Mouse (Mus musculus): Measurements from ENCODE around the gene Slbp. TPM values are rescaled to one million over a fixed set of nuclear protein-coding genes. Genes with fewer than 3 reads are reported as not detected.

The Slbp gene
- polyA plus RNA-seq, 1 experiment from 2014 or later = 190 TPM

DNA sequence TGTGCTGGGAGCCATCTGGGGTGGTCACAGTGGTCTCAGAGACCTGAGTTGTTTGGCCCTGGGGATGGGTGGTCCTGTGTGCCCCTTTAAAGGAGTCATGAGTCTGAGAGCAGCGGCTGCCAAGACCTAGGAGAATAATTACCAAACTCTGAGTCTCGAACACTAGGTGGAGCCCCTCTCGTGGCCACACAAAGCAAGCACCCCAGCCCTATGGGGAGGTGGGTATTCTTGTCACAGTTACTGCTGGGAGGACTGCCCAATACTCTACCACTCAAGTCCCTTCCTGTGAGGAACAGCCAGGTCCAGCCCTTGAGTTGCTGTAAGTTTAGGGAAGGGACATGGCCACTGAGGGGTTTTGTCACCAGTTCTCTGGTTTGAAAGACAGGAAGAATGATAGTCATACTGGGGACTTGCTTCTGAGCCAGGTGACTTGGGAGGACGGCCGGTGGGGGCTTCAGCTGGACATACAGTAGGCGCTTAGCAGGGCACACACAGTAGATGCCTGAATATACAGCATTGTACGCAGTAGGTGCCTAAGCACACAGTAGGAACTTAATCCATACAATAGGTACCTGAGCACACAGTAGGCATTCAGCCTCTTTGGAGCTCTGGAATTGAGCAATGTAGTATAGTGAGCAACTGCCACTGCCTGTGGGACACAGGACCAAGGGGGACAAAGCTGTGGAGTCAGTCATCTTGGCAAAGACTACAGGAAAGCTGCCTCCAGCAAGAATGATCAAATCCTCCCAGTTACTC, 31.7 kb upstream of the Slbp start:
- no peak overlapping the region for H3K27ac ChIP-seq (ENCODE audit: low read length)
- H3K36me3 ChIP-seq (ENCODE audit: control insufficient read depth, insufficient read depth, low read length) = no peaks in the 10 kb centered on the region
- no peaks in the 10 kb centered on the region for H3K9me3 ChIP-seq (replicated peaks; ENCODE audit: control insufficient read depth, low read length)
- peaks cover 4% of the 10 kb centered on the region; the same call in 1 of the 2 replicates for H3K4me1 ChIP-seq (ENCODE audit: control insufficient read depth, insufficient read depth, low read length)
- 41% methylated on average over 7 of the region's 7 CpGs for WGBS
- no peak overlapping the region for H3K4me2 ChIP-seq (ENCODE audit: low read depth, low read length)
- H3K4me3 ChIP-seq (replicated peaks; ENCODE audit: low read length) = no peak overlapping the region
- no peak overlapping the region for H3K9ac ChIP-seq (ENCODE audit: low read length)
- no peak for ATAC-seq (ENCODE audit: insufficient read depth, low FRiP score)
- no peaks in the 10 kb centered on the region for H3K27me3 ChIP-seq (ENCODE audit: control insufficient read depth, insufficient read depth, low read length)

DNA sequence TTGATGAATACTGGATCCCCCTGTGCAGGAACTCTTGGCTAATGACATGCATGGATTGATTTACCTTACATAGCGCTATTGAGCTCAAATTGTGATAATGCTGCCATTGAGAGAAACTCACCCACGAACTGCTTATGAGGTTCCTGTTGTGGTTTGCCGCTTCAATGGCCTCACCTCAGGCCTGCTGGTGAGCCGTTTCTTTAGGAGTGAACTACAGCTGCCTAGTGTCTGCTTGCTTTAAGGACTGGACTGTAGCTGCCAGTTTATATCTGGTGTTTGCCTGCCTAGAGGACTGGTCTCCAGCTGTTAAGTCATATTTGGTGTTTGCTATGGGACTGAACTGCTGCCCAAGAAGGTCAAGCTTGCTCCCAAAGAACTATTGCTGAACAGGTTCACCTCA, 30.6 kb upstream of the Slbp start:
- Histone ChIP-seq H3K9ac (ENCODE audit: low read length) (no peak overlapping the region), H3K9me3 (replicated peaks; ENCODE audit: control insufficient read depth, low read length) (no peaks in the 10 kb centered on the region), H3K27me3 (ENCODE audit: control insufficient read depth, insufficient read depth, low read length) (no peaks in the 10 kb centered on the region), H3K4me1 (ENCODE audit: control insufficient read depth, insufficient read depth, low read length) (no peaks in the 10 kb centered on the region), H3K4me2 (ENCODE audit: low read depth, low read length) (no peak overlapping the region), H3K4me3 (replicated peaks; ENCODE audit: low read length) (no peak overlapping the region), H3K36me3 (ENCODE audit: control insufficient read depth, insufficient read depth, low read length) (no peaks in the 10 kb centered on the region), H3K27ac (ENCODE audit: low read length) (no peak overlapping the region)
- 77% methylated on average over 4 of the region's 4 CpGs for WGBS
- ATAC-seq (ENCODE audit: insufficient read depth, low FRiP score) = no peak

- H3K27me3 ChIP-seq (ENCODE audit: control insufficient read depth, insufficient read depth, low read length) = no peaks in the 10 kb centered on the region
- H3K4me2 ChIP-seq (ENCODE audit: low read depth, low read length) = no peak overlapping the region
- no peaks in the 10 kb centered on the region for H3K36me3 ChIP-seq (ENCODE audit: control insufficient read depth, insufficient read depth, low read length)
- H3K4me1 ChIP-seq (ENCODE audit: control insufficient read depth, insufficient read depth, low read length) = no peaks in the 10 kb centered on the region
- 71% methylated on average over 15 of the region's 15 CpGs for WGBS
- ATAC-seq (ENCODE audit: insufficient read depth, low FRiP score) = no peak
- H3K9ac ChIP-seq (ENCODE audit: low read length) = 0 out of 2 replicates have a peak overlapping the region, but pooled peaks have one; percentile 24
- peak overlapping the region; percentile 33; the same call in 1 of the 2 replicates for H3K27ac ChIP-seq (ENCODE audit: low read length)
- no peaks in the 10 kb centered on the region for H3K9me3 ChIP-seq (replicated peaks; ENCODE audit: control insufficient read depth, low read length)
- no peak overlapping the region for H3K4me3 ChIP-seq (replicated peaks; ENCODE audit: low read length)
These were observed 29.4 kb upstream of the Slbp start for GRCm38 (mm10) chr5:33681611-33682388.

- Histone ChIP-seq H3K36me3 (ENCODE audit: control insufficient read depth, insufficient read depth, low read length) (no peaks in the 10 kb centered on the region), H3K4me2 (ENCODE audit: low read depth, low read length) (no peak overlapping the region), H3K27me3 (ENCODE audit: control insufficient read depth, insufficient read depth, low read length) (no peaks in the 10 kb centered on the region), H3K27ac (ENCODE audit: low read length) (peak overlapping the region; percentile 33; the same call in 1 of the 2 replicates), H3K4me3 (replicated peaks; ENCODE audit: low read length) (no peak overlapping the region), H3K9ac (ENCODE audit: low read length) (no peak overlapping the region), H3K9me3 (replicated peaks; ENCODE audit: control insufficient read depth, low read length) (no peaks in the 10 kb centered on the region), H3K4me1 (ENCODE audit: control insufficient read depth, insufficient read depth, low read length) (no peaks in the 10 kb centered on the region)
- 49% methylated on average over 3 of the region's 3 CpGs for WGBS
- no peak for ATAC-seq (ENCODE audit: insufficient read depth, low FRiP score)
These were observed 28.7 kb upstream of the Slbp start for GRCm38 (mm10) chr5:33681044-33681443.

GRCm38 (mm10) chr5:33678244-33678643, 25.9 kb upstream of the Slbp start:
- H3K4me2 ChIP-seq (ENCODE audit: low read depth, low read length) = no peak overlapping the region
- H3K4me3 ChIP-seq (replicated peaks; ENCODE audit: low read length) = no peak overlapping the region
- no peaks in the 10 kb centered on the region for H3K36me3 ChIP-seq (ENCODE audit: control insufficient read depth, insufficient read depth, low read length)
- ATAC-seq (ENCODE audit: insufficient read depth, low FRiP score) = no peak
- no peaks in the 10 kb centered on the region for H3K4me1 ChIP-seq (ENCODE audit: control insufficient read depth, insufficient read depth, low read length)
- WGBS = 73% methylated on average over 5 of the region's 5 CpGs
- no peak overlapping the region for H3K9ac ChIP-seq (ENCODE audit: low read length)
- no peak overlapping the region for H3K27ac ChIP-seq (ENCODE audit: low read length)
- H3K27me3 ChIP-seq (ENCODE audit: control insufficient read depth, insufficient read depth, low read length) = no peaks in the 10 kb centered on the region
- no peaks in the 10 kb centered on the region for H3K9me3 ChIP-seq (replicated peaks; ENCODE audit: control insufficient read depth, low read length)

DNA sequence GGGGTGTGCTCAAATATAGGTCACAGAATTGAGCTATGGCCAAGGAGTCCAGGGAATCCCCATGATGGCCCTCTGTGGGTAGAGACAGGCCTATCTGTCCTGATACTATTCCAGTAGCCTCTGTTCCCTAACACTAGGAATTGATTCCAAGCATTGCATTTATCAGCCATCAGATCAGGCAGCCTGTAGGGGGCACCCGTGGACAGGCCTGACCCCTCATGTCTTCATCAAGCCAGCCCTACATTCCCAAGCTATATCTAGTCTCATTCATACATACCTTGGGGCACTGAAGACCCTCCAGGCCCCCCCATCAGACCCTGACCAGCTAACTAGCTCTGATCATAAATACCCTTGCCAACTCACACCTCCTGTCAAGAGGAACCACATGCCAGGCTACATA, 23.6 kb upstream of the Slbp start:
- no peak overlapping the region for H3K4me2 ChIP-seq (ENCODE audit: low read depth, low read length)
- H3K27ac ChIP-seq (ENCODE audit: low read length) = no peak overlapping the region
- WGBS = 0% methylated on average over 1 of the region's 1 CpGs
- H3K27me3 ChIP-seq (ENCODE audit: control insufficient read depth, insufficient read depth, low read length) = no peaks in the 10 kb centered on the region
- H3K9ac ChIP-seq (ENCODE audit: low read length) = no peak overlapping the region
- no peaks in the 10 kb centered on the region for H3K4me1 ChIP-seq (ENCODE audit: control insufficient read depth, insufficient read depth, low read length)
- no peaks in the 10 kb centered on the region for H3K36me3 ChIP-seq (ENCODE audit: control insufficient read depth, insufficient read depth, low read length)
- no peak overlapping the region for H3K4me3 ChIP-seq (replicated peaks; ENCODE audit: low read length)
- no peaks in the 10 kb centered on the region for H3K9me3 ChIP-seq (replicated peaks; ENCODE audit: control insufficient read depth, low read length)
- ATAC-seq (ENCODE audit: insufficient read depth, low FRiP score) = no peak

DNA sequence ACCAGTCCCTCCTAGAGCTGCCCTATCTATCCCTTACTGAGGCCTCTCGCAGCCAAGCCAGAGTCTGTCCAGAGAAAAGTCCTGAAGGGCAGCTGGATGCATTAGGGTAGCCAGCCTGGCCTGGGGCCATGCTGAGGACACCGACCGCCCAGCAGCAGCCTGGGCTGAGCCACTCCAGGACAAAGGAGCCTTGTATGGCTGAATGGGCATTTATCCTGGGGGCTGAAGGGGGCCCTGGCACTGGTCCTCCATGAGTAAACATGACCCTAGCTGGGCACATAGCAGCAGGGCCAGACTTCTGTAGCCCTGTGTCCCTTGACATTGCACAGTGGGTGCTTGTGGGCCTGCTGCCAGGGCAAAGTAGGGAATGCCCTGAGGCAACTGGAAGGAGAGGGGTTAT, 22.1 kb upstream of the Slbp start:
- no peaks in the 10 kb centered on the region for H3K27me3 ChIP-seq (ENCODE audit: control insufficient read depth, insufficient read depth, low read length)
- no peaks in the 10 kb centered on the region for H3K9me3 ChIP-seq (replicated peaks; ENCODE audit: control insufficient read depth, low read length)
- no peaks in the 10 kb centered on the region for H3K4me1 ChIP-seq (ENCODE audit: control insufficient read depth, insufficient read depth, low read length)
- H3K9ac ChIP-seq (ENCODE audit: low read length) = no peak overlapping the region
- ATAC-seq (ENCODE audit: insufficient read depth, low FRiP score) = peak; percentile 64; the same call in 1 of the 2 replicates
- 81% methylated on average over 3 of the region's 3 CpGs for WGBS
- peaks cover under 1% of the 10 kb centered on the region; the same call in 1 of the 2 replicates for H3K36me3 ChIP-seq (ENCODE audit: control insufficient read depth, insufficient read depth, low read length)
- no peak overlapping the region for H3K4me2 ChIP-seq (ENCODE audit: low read depth, low read length)
- no peak overlapping the region for H3K4me3 ChIP-seq (replicated peaks; ENCODE audit: low read length)
- no peak overlapping the region for H3K27ac ChIP-seq (ENCODE audit: low read length)

GRCm38 (mm10) chr5:33671659-33672058, 19.3 kb upstream of the Slbp start:
- H3K9me3 ChIP-seq (replicated peaks; ENCODE audit: control insufficient read depth, low read length) = no peaks in the 10 kb centered on the region
- ATAC-seq (ENCODE audit: insufficient read depth, low FRiP score) = no peak
- no peak overlapping the region for H3K27ac ChIP-seq (ENCODE audit: low read length)
- no peak overlapping the region for H3K9ac ChIP-seq (ENCODE audit: low read length)
- H3K4me3 ChIP-seq (replicated peaks; ENCODE audit: low read length) = no peak overlapping the region
- 67% methylated on average over 5 of the region's 5 CpGs for WGBS
- H3K36me3 ChIP-seq (ENCODE audit: control insufficient read depth, insufficient read depth, low read length) = peaks cover 13% of the 10 kb centered on the region
- no peaks in the 10 kb centered on the region for H3K4me1 ChIP-seq (ENCODE audit: control insufficient read depth, insufficient read depth, low read length)
- H3K4me2 ChIP-seq (ENCODE audit: low read depth, low read length) = no peak overlapping the region
- H3K27me3 ChIP-seq (ENCODE audit: control insufficient read depth, insufficient read depth, low read length) = no peaks in the 10 kb centered on the region

GRCm38 (mm10) chr5:33668223-33668622, 15.8 kb upstream of the Slbp start:
- H3K9me3 ChIP-seq (replicated peaks; ENCODE audit: control insufficient read depth, low read length) = no peaks in the 10 kb centered on the region
- H3K9ac ChIP-seq (ENCODE audit: low read length) = no peak overlapping the region
- no peaks in the 10 kb centered on the region for H3K27me3 ChIP-seq (ENCODE audit: control insufficient read depth, insufficient read depth, low read length)
- H3K4me2 ChIP-seq (ENCODE audit: low read depth, low read length) = no peak overlapping the region
- H3K4me1 ChIP-seq (ENCODE audit: control insufficient read depth, insufficient read depth, low read length) = no peaks in the 10 kb centered on the region
- H3K4me3 ChIP-seq (replicated peaks; ENCODE audit: low read length) = no peak overlapping the region
- no peak overlapping the region for H3K27ac ChIP-seq (ENCODE audit: low read length)
- no peak for ATAC-seq (ENCODE audit: insufficient read depth, low FRiP score)
- H3K36me3 ChIP-seq (ENCODE audit: control insufficient read depth, insufficient read depth, low read length) = peaks cover 13% of the 10 kb centered on the region
